Mouse (Mus musculus) heart, adult 2 months (tissue): Measurements from ENCODE around the gene Cwc25. TPM values are rescaled to one million over a fixed set of nuclear protein-coding genes. Genes with fewer than 3 reads are reported as not detected.
"Not testable (repeated sequence)": the region's sequence is repeated elsewhere in the genome, so short reads cannot be mapped to it uniquely, and the experiment has no call there.

Experiments
- DNase-seq, 2 experiments: peaks; one replicate each; pipeline ENCODE4 v3.0.0; 2021
- H3K27ac ChIP-seq: fragments of 200-600 bp; 2 replicates; pipeline ENCODE4 v1.8.1; 2022
- H3K27me3 ChIP-seq: fragments of 200-500 bp; 2 replicates; pipeline ENCODE4 v1.6.1; 2012; ENCODE audit warnings: mild to moderate bottlenecking, low read length, inconsistent platforms, mixed read lengths; ENCODE audit not compliant: control insufficient read depth, insufficient read depth
- H3K36me3 ChIP-seq: fragments of 200-500 bp; 2 replicates; pipeline ENCODE4 v1.6.1; 2012; ENCODE audit warnings: low read length, inconsistent platforms; ENCODE audit not compliant: control insufficient read depth, insufficient read depth
- H3K4me1 ChIP-seq: fragments of 200-500 bp; 2 replicates; pipeline ENCODE4 v1.6.1; 2011; ENCODE audit warnings: low read length; ENCODE audit not compliant: control insufficient read depth, insufficient read depth
- H3K4me3 ChIP-seq: fragments of 200-600 bp; 2 replicates; pipeline ENCODE4 v1.8.1; 2022
- H3K79me2 ChIP-seq: fragments of 200-500 bp; replicated peaks from 2 replicates; pipeline ENCODE4 v1.6.1; 2012; ENCODE audit warnings: mild to moderate bottlenecking, inconsistent platforms, low read length, moderate library complexity, mixed read lengths; ENCODE audit not compliant: control insufficient read depth, insufficient read depth
- H3K9ac ChIP-seq: fragments of 200-500 bp; 2 replicates; pipeline ENCODE4 v1.6.1; 2012; ENCODE audit warnings: low read depth, mild to moderate bottlenecking, control low read depth, inconsistent platforms, low read length, mixed read lengths
- CTCF ChIP-seq: fragments of 200-600 bp; IDR thresholded peaks from 2 replicates; pipeline ENCODE4 v1.8.1; 2022; ENCODE audit warnings: antibody characterized with exemption, mild to moderate bottlenecking, moderate library complexity
- EP300 ChIP-seq: fragments of 200-500 bp; IDR thresholded peaks from 2 replicates; pipeline ENCODE4 v1.6.1; 2011; ENCODE audit warnings: low read depth, low read length, control low read depth; ENCODE audit not compliant: insufficient read depth
- POLR2A ChIP-seq: fragments of 200-500 bp; IDR thresholded peaks from 2 replicates; pipeline ENCODE4 v1.6.1; 2011; ENCODE audit warnings: mild to moderate bottlenecking, low read depth, low read length, control low read depth; ENCODE audit not compliant: insufficient read depth
- WGBS: fragments of 180-500 bp; shearing (Covaris S2); methylation state at CpG from one replicate; pipeline ENCODE4 v1.1.7; 2018; 5-methylcytosine and 5-hydroxymethylcytosine counted together
- intact Hi-C: fragments of 180-260 bp; cut with DNase I; formaldehyde crosslinking; loops from one replicate; pipeline ENCODE4 v1.15.1; 2025
- polyA plus RNA-seq: library from polyadenylated mRNA; depleted of rRNA; stranded (reverse); fragments of >200 nt; gene quantifications from 2 replicates; pipeline ENCODE4 v1.2.3, GENCODE M21; 2012
- total RNA-seq, 2 experiments: library from RNA; stranded (reverse); gene quantifications; 2 replicates each; pipeline ENCODE4 v1.2.3; 2021

Gene Cwc25
- total and polyA plus RNA-seq, 3 experiments = 6.0 to 7.9 (median 7.6) TPM

DNA sequence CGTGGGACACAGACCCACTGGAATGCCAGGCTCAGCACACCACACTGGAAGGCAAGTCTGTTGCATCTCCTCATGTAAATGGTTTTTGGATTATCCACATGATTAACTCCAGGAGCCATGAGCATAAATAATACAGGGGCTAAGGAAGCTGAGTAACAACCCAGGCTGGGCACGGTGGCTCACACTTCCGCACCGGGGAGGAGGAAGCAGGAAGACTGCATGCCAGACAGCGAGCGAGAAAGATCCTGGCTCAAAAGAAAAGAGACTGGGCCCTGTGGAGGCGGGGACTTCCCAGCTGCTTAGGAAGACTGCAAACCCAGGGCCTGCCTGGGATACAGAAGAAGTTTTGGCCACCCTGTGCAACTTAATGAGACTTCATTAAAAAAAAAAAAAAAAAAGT is 26.2 kb downstream of the Cwc25 start:
- peaks cover 6% of the 10 kb centered on the region for H3K4me1 ChIP-seq
- no peak overlapping the region; the same call in 1 of the 2 replicates for H3K27ac ChIP-seq
- intact Hi-C loops = no loop called here
- DNase-seq = peak in 1 of 2 experiments; percentile 53
- peaks cover 3% of the 10 kb centered on the region; the same call in 1 of the 2 replicates for H3K79me2 ChIP-seq
- 0 out of 2 replicates have a peak overlapping the region, but pooled peaks have one; percentile 22 for H3K9ac ChIP-seq
- no peak for TF ChIP-seq POLR2A
- H3K27me3 ChIP-seq = no peaks in the 10 kb centered on the region
- no peak overlapping the region for H3K4me3 ChIP-seq
- no peaks in the 10 kb centered on the region for H3K36me3 ChIP-seq
- 24% methylated on average over 7 of the region's 7 CpGs for WGBS

DNA sequence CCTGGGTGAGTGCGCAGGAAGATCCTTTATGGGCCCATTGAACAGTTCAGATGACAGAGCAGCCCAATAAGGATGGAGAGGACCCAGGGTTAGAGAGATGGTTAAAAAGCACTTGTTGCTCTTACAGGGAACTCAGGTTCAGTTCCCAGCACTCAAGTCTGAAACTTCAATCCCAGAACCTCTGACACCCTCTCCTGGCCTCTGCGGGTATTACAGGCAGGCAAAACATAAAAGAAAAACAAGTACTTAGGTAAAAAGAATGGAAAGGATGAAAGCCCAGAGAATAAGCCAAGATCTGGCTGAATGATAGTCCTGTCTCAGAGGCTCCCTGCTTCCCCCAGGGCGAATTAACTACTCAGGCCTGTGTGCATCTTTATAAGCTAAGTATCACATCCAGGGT is 27.2 kb downstream of the Cwc25 start:
- 91% methylated on average over 3 of the region's 3 CpGs for WGBS
- intact Hi-C loops = no loop called here
- peaks cover 6% of the 10 kb centered on the region for H3K4me1 ChIP-seq
- no peak overlapping the region for H3K27ac ChIP-seq
- no peaks in the 10 kb centered on the region for H3K27me3 ChIP-seq
- DNase-seq = no peak
- peaks cover 3% of the 10 kb centered on the region; the same call in 1 of the 2 replicates for H3K79me2 ChIP-seq
- TF ChIP-seq POLR2A = no peak
- TF ChIP-seq EP300 = no peak
- TF ChIP-seq CTCF = no peak
- no peak overlapping the region for H3K9ac ChIP-seq
- no peaks in the 10 kb centered on the region for H3K36me3 ChIP-seq
- H3K4me3 ChIP-seq = no peak overlapping the region

DNA sequence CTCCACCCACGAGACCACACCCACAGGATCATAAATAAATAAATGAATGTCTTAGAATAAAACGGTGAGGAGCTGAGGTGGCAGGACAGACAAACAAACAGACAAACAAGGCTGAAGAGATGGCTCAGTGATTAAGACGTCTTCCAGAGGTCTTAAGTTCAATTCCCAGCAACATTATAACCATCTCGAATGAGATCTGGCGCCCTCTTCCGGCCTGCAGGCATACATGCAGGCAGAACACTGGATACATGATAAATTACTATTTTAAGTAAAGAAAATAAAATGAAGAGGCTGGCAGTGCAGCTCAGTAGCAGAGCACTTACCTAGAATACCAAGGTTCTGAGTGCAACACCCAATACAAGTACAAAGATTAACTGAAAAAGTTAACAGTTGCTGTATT is 27.7 kb downstream of the Cwc25 start:
- no peaks in the 10 kb centered on the region for H3K36me3 ChIP-seq
- WGBS = 66% methylated on average over 6 of the region's 6 CpGs
- DNase-seq = no peak
- H3K4me1 ChIP-seq = peaks cover 6% of the 10 kb centered on the region
- H3K9ac ChIP-seq = no peak overlapping the region
- H3K79me2 ChIP-seq = peaks cover 3% of the 10 kb centered on the region; the same call in 1 of the 2 replicates
- TF ChIP-seq POLR2A = no peak
- TF ChIP-seq CTCF = peak; percentile 60
- TF ChIP-seq EP300 = no peak
- intact Hi-C loops = no loop called here
- no peak overlapping the region for H3K4me3 ChIP-seq
- no peak overlapping the region for H3K27ac ChIP-seq
- H3K27me3 ChIP-seq = no peaks in the 10 kb centered on the region

DNA sequence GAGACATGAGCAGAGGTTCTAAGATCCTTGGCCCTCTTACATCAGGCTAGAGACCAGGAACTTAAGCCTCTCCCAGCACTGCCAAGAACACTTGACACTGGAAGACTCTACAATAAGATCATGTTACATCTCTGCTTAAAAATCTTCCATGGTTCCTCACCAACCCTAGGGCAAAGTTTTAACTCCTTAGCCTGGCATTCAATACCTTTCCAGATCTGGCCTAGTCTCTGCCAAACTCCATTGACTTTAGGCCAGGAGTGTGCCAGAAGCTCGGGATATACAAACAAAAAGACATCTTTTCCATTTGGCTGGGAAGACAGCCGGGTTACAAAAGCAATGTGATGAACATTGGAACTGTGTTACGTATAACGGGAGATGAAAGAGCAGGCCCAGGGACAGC is 28.8 kb downstream of the Cwc25 start:
- 65% methylated on average over 4 of the region's 4 CpGs for WGBS
- intact Hi-C loops = no loop called here

DNA sequence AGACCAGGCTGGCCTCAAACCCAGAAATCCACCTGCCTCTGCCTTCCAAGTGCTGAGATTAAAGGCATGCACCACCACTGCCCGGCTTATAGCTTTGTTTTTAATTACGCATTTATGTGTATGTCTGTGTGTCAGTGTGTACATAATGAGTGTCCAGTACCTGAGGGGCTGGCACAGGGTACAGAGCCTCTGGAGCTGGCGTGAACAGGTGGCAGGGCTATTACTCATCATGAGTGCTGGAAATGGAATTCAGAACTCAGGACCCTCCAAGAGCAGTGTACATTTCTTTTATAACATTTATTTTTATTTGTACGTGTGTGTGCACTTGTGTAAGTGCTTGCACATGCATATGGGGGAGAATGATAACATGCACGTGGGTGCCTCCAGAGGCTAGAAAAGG is 29.7 kb downstream of the Cwc25 start:
- no peaks in the 10 kb centered on the region for H3K27me3 ChIP-seq
- H3K4me3 ChIP-seq = no peak overlapping the region
- DNase-seq = no peak
- intact Hi-C loops = no loop called here
- H3K79me2 ChIP-seq = no peaks in the 10 kb centered on the region
- H3K9ac ChIP-seq = no peak overlapping the region
- peaks cover 3% of the 10 kb centered on the region for H3K4me1 ChIP-seq
- no peak overlapping the region for H3K27ac ChIP-seq
- H3K36me3 ChIP-seq = no peaks in the 10 kb centered on the region
- WGBS = 81% methylated on average over 5 of the region's 5 CpGs
- TF ChIP-seq EP300 (no peak), POLR2A (no peak), CTCF (no peak)

More for the DNA sequence above, 28.8 kb downstream of the Cwc25 start:
- no peak overlapping the region for H3K9ac ChIP-seq
- H3K79me2 ChIP-seq = peaks cover 3% of the 10 kb centered on the region; the same call in 1 of the 2 replicates
- H3K36me3 ChIP-seq = no peaks in the 10 kb centered on the region
- TF ChIP-seq CTCF (no peak), EP300 (no peak), POLR2A (no peak)
- no peak overlapping the region for H3K27ac ChIP-seq
- H3K4me1 ChIP-seq = peaks cover 3% of the 10 kb centered on the region
- no peak overlapping the region for H3K4me3 ChIP-seq
- DNase-seq = no peak
- H3K27me3 ChIP-seq = no peaks in the 10 kb centered on the region

DNA sequence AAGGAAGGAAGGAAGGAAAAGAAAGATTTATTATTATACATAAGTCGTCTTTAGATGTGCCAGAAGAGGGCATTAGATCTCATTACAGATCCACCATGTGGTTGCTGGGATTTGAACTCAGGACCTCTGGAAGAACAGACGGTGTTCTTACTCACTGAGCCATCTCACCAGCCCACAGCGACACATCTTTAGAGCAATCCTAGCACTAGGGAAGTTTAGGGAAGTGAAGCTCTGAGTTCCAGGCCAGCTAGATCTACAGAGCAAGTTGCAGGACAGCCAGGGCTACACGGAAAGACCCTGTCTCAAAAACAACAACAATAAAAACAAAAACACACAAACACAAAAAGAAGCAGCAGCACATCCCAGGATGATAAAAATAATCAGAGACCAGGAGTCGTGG is 31.5 kb downstream of the Cwc25 start:
- H3K79me2 ChIP-seq, H3K27me3 ChIP-seq, H3K4me1 ChIP-seq, H3K27ac ChIP-seq, DNase-seq, H3K9ac ChIP-seq, H3K4me3 ChIP-seq, H3K36me3 ChIP-seq, intact Hi-C loops: not testable (repeated sequence)
- 79% methylated on average over 5 of the region's 5 CpGs for WGBS

DNA sequence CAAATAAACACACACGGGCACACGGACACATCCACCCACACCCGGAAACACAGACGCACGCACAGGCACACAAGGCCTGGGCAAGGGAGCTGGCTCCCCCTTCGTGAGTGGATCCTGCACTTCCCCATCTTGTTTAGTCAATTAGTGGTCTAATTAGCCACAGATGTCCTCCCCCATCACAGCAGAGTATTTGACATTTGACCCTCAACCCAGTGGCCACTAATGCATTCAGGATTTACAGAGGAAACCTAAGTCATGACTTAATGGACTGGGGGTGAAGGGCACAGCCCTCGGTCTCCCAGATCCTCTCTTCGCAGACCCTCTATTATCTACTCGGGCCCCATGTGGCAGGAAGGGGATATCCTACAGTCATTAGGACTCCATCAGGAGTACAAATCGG is 32.7 kb downstream of the Cwc25 start:
- no peak for DNase-seq
- Histone ChIP-seq H3K4me1 (no peaks in the 10 kb centered on the region; the same call in 1 of the 2 replicates), H3K27ac (no peak overlapping the region), H3K79me2 (no peaks in the 10 kb centered on the region), H3K4me3 (no peak overlapping the region), H3K9ac (no peak overlapping the region), H3K36me3 (no peaks in the 10 kb centered on the region), H3K27me3 (no peaks in the 10 kb centered on the region)
- intact Hi-C loops = no loop called here
- TF ChIP-seq POLR2A (no peak), EP300 (no peak), CTCF (no peak)
- 52% methylated on average over 10 of the region's 10 CpGs for WGBS
